Comparison of ENCODE assay signal across 1 mouse cellular context in the genomic region with DNA sequence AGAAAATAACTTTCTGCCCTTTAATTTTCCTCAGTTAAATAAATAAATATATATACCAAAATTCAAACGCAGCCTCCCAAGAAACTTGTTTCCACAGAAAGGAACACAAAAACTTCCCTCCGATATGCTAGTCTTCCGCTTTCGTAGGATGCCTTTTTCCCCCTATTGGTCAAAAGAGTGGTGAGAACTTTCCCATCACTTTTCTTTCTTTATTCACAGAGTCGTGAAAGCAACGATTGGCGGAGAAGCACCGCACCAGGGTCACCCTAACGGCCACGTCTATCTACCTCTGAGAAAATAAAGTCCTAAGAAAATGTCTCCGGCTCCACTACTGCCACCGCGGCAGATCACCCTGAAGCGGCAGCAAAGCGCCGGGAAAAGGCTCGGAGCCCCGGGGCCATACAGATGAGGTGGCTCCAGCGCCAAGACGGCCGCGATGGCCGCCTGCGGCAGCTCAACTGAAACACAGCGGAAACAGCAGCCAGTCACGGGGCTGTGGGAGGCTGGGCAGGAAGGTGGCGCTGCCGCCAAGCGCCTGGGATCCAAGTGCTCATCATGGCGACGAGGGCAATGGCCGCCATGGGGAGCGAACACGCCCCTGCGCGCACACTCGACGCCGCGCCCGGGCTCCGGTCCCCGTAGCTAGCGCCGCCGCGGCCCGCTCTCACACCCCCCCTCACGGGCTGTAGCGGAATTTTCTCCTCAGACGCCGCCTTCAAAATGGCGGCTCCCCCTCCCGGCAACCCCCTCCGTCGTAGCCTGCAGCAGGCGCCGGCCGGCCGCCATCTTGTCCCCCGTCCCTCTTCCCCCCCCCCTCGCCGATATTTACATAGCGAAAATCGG.
TF ChIP-seq lines count a peak whose summit lies in the region.

No protein-coding gene starts in this region.

TF ChIP-seq in CH12.LX, 34 proteins besides CTCF, POLR2A, EP300 and RAD21 (continued from another document):
- TF ChIP-seq SIN3A (IDR thresholded peaks at IDR 0.05; ENCODE audit: low read length) = peak; percentile 44; the same call in 1 of the 2 replicates
- TF ChIP-seq TCF12 (IDR thresholded peaks at IDR 0.05; ENCODE audit: low read depth, low read length) = peak; percentile 42; the same call in 1 of the 2 replicates
- TF ChIP-seq MEF2A (IDR thresholded peaks at IDR 0.05; ENCODE audit: borderline replicate concordance, low read depth, low read length) = no peak
- peak; percentile 37; the same call in 1 of the 2 replicates for TF ChIP-seq UBTF (IDR thresholded peaks at IDR 0.05; ENCODE audit: low read depth, low read length)
- no peak for TF ChIP-seq ZKSCAN1 (IDR thresholded peaks at IDR 0.05; ENCODE audit: borderline replicate concordance, low read depth, low read length)
- TF ChIP-seq CHD1 (IDR thresholded peaks at IDR 0.05; ENCODE audit: low read depth, low read length) = no peak
- TF ChIP-seq MXI1 (IDR thresholded peaks at IDR 0.05; ENCODE audit: low read depth, low read length) = no peak; the same call in 1 of the 2 replicates
- TF ChIP-seq HCFC1 (IDR thresholded peaks at IDR 0.05; ENCODE audit: low read depth, low read length) = peak; percentile 66
- peak; percentile 13; the same call in 1 of the 2 replicates for TF ChIP-seq ETS1 (conservative IDR thresholded peaks at IDR 0.05; ENCODE audit: low read depth, low read length)
- no peak for TF ChIP-seq SMC3 (IDR thresholded peaks at IDR 0.05; ENCODE audit: low read depth, low read length)
- peak; percentile 75 for TF ChIP-seq NRF1 (IDR thresholded peaks at IDR 0.05; ENCODE audit: low read depth, low read length)
- peak; percentile 44; the same call in 1 of the 2 replicates for TF ChIP-seq MAX (IDR thresholded peaks at IDR 0.05; ENCODE audit: low read length)
- peak; percentile 58; the same call in 1 of the 2 replicates for TF ChIP-seq NELFE (IDR thresholded peaks at IDR 0.05; ENCODE audit: low read depth, low read length)
- no peak for TF ChIP-seq GABPA (IDR thresholded peaks at IDR 0.05; ENCODE audit: insufficient replicate concordance, low read depth, low read length)
- TF ChIP-seq ZNF384 (IDR thresholded peaks at IDR 0.05; ENCODE audit: low read depth, low read length) = no peak
- no peak for TF ChIP-seq PAX5 (IDR thresholded peaks at IDR 0.05; ENCODE audit: low read length)
- TF ChIP-seq ELF1 (IDR thresholded peaks at IDR 0.05; ENCODE audit: low read depth, low read length) = peak; percentile 38; the same call in 1 of the 2 replicates
- TF ChIP-seq POLR2AphosphoS2 (IDR thresholded peaks at IDR 0.05; ENCODE audit: low read depth, low read length) = no peak
